Mouse (Mus musculus) liver, embryonic 14.5 days (tissue): Measurements from ENCODE around the gene Maml2.

Experiments
- CTCF ChIP-seq: IDR thresholded peaks from 2 replicates; pipeline ENCODE4 v1.5.1; 2016; ENCODE audit warnings: antibody characterized with exemption, low read depth, control low read depth
- EP300 ChIP-seq: IDR thresholded peaks from 2 replicates; pipeline ENCODE4 v1.6.1; 2016; ENCODE audit warnings: antibody characterized with exemption, low read depth

- TF ChIP-seq CTCF (no peak), EP300 (no peak)
Measured at GRCm38 (mm10) chr9:13671125-13671769, 373.5 kb downstream of the Maml2 start.
